Mouse (Mus musculus): Measurements from ENCODE around the gene Foxn3. TPM values are rescaled to one million over a fixed set of nuclear protein-coding genes. Genes with fewer than 3 reads are reported as not detected.

Gene Foxn3
- total and polyA plus RNA-seq, 3 experiments, result 9.7 to 26.8 (median 11.0) TPM

- dilution Hi-C loops (cut with MboI; ENCODE audit: extremely low pct_ligation_motif_present, extremely low pct_unique_long_range_greater_than_20kb, low sequenced_read_pairs) (no loop called here), in situ Hi-C loops (cut with MboI; ENCODE audit: low pct_ligation_motif_present, low pct_unique_long_range_greater_than_20kb, low sequenced_read_pairs) (no loop called here)
These were observed 332.7 kb downstream of the Foxn3 start for GRCm38 (mm10) chr12:99230783-99231048.

GRCm38 (mm10) chr12:99229973-99230782, 333.2 kb downstream of the Foxn3 start:
- Histone ChIP-seq H3K9ac (ENCODE audit: insufficient read depth, low read depth) (no peak overlapping the region), H3K9me3 (replicated peaks; ENCODE audit: low read length) (no peaks in the 10 kb centered on the region), H3K4me1 (ENCODE audit: control insufficient read depth in 1 of 2, insufficient read depth in 2 of 2) (peaks cover 6 to 51% of the 10 kb centered on the region in 2 experiments; a peak in 2 of 4 replicates), H3K27ac (ENCODE audit: insufficient read depth, low read depth) (no peak overlapping the region), H3K27me3 (replicated peaks) (no peaks in the 10 kb centered on the region), H3K36me3 (replicated peaks in 1 of 2; ENCODE audit: control insufficient read depth in 1 of 2, insufficient read depth in 1 of 2, low read length in 1 of 2) (peaks cover 2 to 20% of the 10 kb centered on the region in 2 experiments), H3K4me2 (ENCODE audit: insufficient read depth, low read depth, poor library complexity, severe bottlenecking) (no peak overlapping the region), H3K4me3 (replicated peaks in 1 of 3; ENCODE audit: low read depth in 2 of 3, low read length in 2 of 3, poor library complexity in 1 of 3) (no peak overlapping the region), H3K79me2 (replicated peaks; ENCODE audit: control insufficient read depth, extremely low read depth, insufficient read depth, poor library complexity, severe bottlenecking) (no peaks in the 10 kb centered on the region; the same call in 1 of the 2 replicates)
- dilution Hi-C loops (cut with MboI; ENCODE audit: extremely low pct_ligation_motif_present, extremely low pct_unique_long_range_greater_than_20kb, low sequenced_read_pairs) (no loop called here), in situ Hi-C loops (cut with MboI; ENCODE audit: low pct_ligation_motif_present, low pct_unique_long_range_greater_than_20kb, low sequenced_read_pairs) (no loop called here)
- DNase-seq (ENCODE audit: extremely low read depth), result no peak
- TF ChIP-seq PAX5 (IDR thresholded peaks at IDR 0.05; ENCODE audit: low read length) (no peak), ELF1 (IDR thresholded peaks at IDR 0.05; ENCODE audit: low read depth, low read length) (no peak), TCF12 (IDR thresholded peaks at IDR 0.05; ENCODE audit: low read depth, low read length) (no peak), MYC (IDR thresholded peaks at IDR 0.05; ENCODE audit: low read depth, low read length) (no peak), RAD21 (IDR thresholded peaks at IDR 0.05; ENCODE audit: low read depth, low read length) (no peak), RCOR1 (conservative IDR thresholded peaks at IDR 0.05; ENCODE audit: low read depth, low read length) (no peak)

More at GRCm38 (mm10) chr12:99230783-99231048, 332.7 kb downstream of the Foxn3 start:
- Histone ChIP-seq H3K79me2 (replicated peaks; ENCODE audit: control insufficient read depth, extremely low read depth, insufficient read depth, poor library complexity, severe bottlenecking) (no peaks in the 10 kb centered on the region; the same call in 1 of the 2 replicates), H3K9ac (ENCODE audit: insufficient read depth, low read depth) (no peak overlapping the region), H3K36me3 (replicated peaks in 1 of 2; ENCODE audit: control insufficient read depth in 1 of 2, insufficient read depth in 1 of 2, low read length in 1 of 2) (peaks cover 5 to 25% of the 10 kb centered on the region in 2 experiments), H3K4me1 (ENCODE audit: control insufficient read depth in 1 of 2, insufficient read depth in 2 of 2) (peaks cover 2 to 45% of the 10 kb centered on the region in 2 experiments; a peak in 2 of 4 replicates), H3K9me3 (replicated peaks; ENCODE audit: low read length) (no peaks in the 10 kb centered on the region), H3K27me3 (replicated peaks) (no peaks in the 10 kb centered on the region), H3K4me3 (replicated peaks in 1 of 3; ENCODE audit: low read depth in 2 of 3, low read length in 2 of 3, poor library complexity in 1 of 3) (no peak overlapping the region), H3K4me2 (ENCODE audit: insufficient read depth, low read depth, poor library complexity, severe bottlenecking) (no peak overlapping the region), H3K27ac (ENCODE audit: insufficient read depth, low read depth) (no peak overlapping the region)
- TF ChIP-seq TCF12 (IDR thresholded peaks at IDR 0.05; ENCODE audit: low read depth, low read length) (no peak), MAFK (IDR thresholded peaks at IDR 0.05; ENCODE audit: insufficient replicate concordance, low read length) (no peak), GABPA (IDR thresholded peaks at IDR 0.05; ENCODE audit: insufficient replicate concordance, low read depth, low read length) (no peak), MYC (IDR thresholded peaks at IDR 0.05; ENCODE audit: low read depth, low read length) (no peak), CTCF (conservative IDR thresholded peaks at IDR 0.05 in 1 of 2, IDR thresholded peaks at IDR 0.05 in 1 of 2; ENCODE audit: low read depth in 2 of 2, low read length in 2 of 2) (no peak), IRF4 (IDR thresholded peaks at IDR 0.05; ENCODE audit: low read depth, low read length) (no peak)
- DNase-seq (ENCODE audit: extremely low read depth), result no peak

- Histone ChIP-seq H3K9ac (ENCODE audit: insufficient read depth, low read depth) (no peak overlapping the region), H3K4me3 (replicated peaks in 1 of 3; ENCODE audit: low read depth in 2 of 3, low read length in 2 of 3, poor library complexity in 1 of 3) (no peak overlapping the region), H3K27me3 (replicated peaks) (no peaks in the 10 kb centered on the region), H3K4me1 (ENCODE audit: control insufficient read depth in 1 of 2, insufficient read depth in 2 of 2) (peaks cover 8 to 54% of the 10 kb centered on the region in 2 experiments; a peak in 3 of 4 replicates), H3K27ac (ENCODE audit: insufficient read depth, low read depth) (no peak overlapping the region), H3K36me3 (replicated peaks in 1 of 2; ENCODE audit: control insufficient read depth in 1 of 2, insufficient read depth in 1 of 2, low read length in 1 of 2) (peaks cover 0 to 19% of the 10 kb centered on the region in 2 experiments), H3K9me3 (replicated peaks; ENCODE audit: low read length) (no peaks in the 10 kb centered on the region), H3K79me2 (replicated peaks; ENCODE audit: control insufficient read depth, extremely low read depth, insufficient read depth, poor library complexity, severe bottlenecking) (no peaks in the 10 kb centered on the region; the same call in 1 of the 2 replicates), H3K4me2 (ENCODE audit: insufficient read depth, low read depth, poor library complexity, severe bottlenecking) (no peak overlapping the region)
- in situ Hi-C loops (cut with MboI; ENCODE audit: low pct_ligation_motif_present, low pct_unique_long_range_greater_than_20kb, low sequenced_read_pairs) (no loop called here), dilution Hi-C loops (cut with MboI; ENCODE audit: extremely low pct_ligation_motif_present, extremely low pct_unique_long_range_greater_than_20kb, low sequenced_read_pairs) (no loop called here)
- DNase-seq (ENCODE audit: extremely low read depth), result no peak
- TF ChIP-seq MAFK (IDR thresholded peaks at IDR 0.05; ENCODE audit: insufficient replicate concordance, low read length), result no peak
- TF ChIP-seq EP300 (IDR thresholded peaks at IDR 0.05; ENCODE audit: low read length), result no peak
- no peak for TF ChIP-seq ZNF384 (IDR thresholded peaks at IDR 0.05; ENCODE audit: low read depth, low read length)
- TF ChIP-seq POLR2A (IDR thresholded peaks at IDR 0.05; ENCODE audit: low read depth, low read length), result no peak
- no peak for TF ChIP-seq POLR2AphosphoS2 (IDR thresholded peaks at IDR 0.05; ENCODE audit: low read depth, low read length)
These were observed 335.9 kb downstream of the Foxn3 start for GRCm38 (mm10) chr12:99227313-99227952.

All from CH12.LX (cell line).